Mouse (Mus musculus): ENCODE results near the gene Slco4c1. TPM values are rescaled to one million over a fixed set of nuclear protein-coding genes. Genes with fewer than 3 reads are reported as not detected.

Slco4c1 gene
- polyA plus RNA-seq, 1 experiment from 2014 or later: 1.00 TPM

DNA sequence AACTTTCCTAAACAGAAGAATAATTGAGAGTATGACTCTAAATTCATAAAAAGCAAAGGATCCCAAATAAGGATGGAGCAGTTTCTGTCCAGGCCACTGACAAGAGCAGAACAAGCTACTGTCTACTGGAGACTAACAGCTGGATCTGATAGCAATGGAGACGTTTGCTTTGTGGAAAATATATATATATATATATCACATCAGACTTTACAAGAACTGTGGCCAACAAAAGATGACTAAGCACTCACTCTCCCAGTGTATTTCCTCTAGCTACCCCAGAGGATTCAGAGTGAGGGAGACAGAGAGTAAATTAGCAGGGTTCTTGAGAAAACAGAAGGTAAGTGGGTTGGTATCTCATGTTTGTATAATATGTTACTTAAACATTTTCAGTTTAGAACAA is 105.4 kb downstream of the Slco4c1 start:
- no peak overlapping the region for H3K9ac ChIP-seq
- H3K27ac ChIP-seq (replicated peaks): no peak overlapping the region
- no peak for ATAC-seq (ENCODE audit: low FRiP score, low read depth)
- no peaks in the 10 kb centered on the region for H3K9me3 ChIP-seq
- no peaks in the 10 kb centered on the region for H3K4me1 ChIP-seq (replicated peaks)
- no peaks in the 10 kb centered on the region for H3K36me3 ChIP-seq
- H3K4me3 ChIP-seq: no peak overlapping the region
- WGBS: 59% methylated on average over 1 of the region's 1 CpGs
- no peaks in the 10 kb centered on the region for H3K27me3 ChIP-seq
- H3K4me2 ChIP-seq: no peak overlapping the region
